Mouse (Mus musculus): ENCODE data around the gene Chd6.

The Chd6 gene

DNA sequence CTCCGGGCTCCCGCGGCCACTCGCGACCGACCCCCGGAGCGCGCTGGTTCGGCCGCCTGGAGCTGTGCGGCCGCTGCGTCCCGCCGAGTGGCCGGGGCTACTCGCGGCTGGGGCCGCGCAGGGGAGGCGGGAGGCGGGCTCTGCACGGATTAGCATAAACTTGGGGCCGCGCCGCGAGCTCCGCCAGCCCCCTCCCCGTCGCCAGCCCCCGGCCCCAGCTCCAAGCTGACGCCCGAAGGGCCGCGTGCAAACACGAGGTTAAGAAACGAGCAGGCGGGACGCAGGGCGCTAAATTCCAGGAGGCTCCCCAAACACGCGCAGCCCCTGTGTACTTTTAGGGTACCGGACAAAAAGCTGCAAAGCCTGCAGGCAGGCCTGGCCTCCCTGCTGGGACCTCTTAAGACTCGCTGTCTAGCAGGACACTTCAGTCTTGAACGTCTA lies 196.6 kb downstream of the Chd6 start, which contains the start of gene Emilin3:
Emilin3 (minus strand) TSS at position 98 of the 441 bp plus-strand sequence.
- Histone ChIP-seq H3K36me3 (ENCODE audit: control insufficient read depth, insufficient read depth, low read length, poor library complexity, severe bottlenecking) (no peaks in the 10 kb centered on the region), H3K27me3 (ENCODE audit: control insufficient read depth, insufficient read depth, low read length, poor library complexity, severe bottlenecking) (no peaks in the 10 kb centered on the region)
- DNase-seq (ENCODE audit: low read depth, low spot score) = no peak

DNA sequence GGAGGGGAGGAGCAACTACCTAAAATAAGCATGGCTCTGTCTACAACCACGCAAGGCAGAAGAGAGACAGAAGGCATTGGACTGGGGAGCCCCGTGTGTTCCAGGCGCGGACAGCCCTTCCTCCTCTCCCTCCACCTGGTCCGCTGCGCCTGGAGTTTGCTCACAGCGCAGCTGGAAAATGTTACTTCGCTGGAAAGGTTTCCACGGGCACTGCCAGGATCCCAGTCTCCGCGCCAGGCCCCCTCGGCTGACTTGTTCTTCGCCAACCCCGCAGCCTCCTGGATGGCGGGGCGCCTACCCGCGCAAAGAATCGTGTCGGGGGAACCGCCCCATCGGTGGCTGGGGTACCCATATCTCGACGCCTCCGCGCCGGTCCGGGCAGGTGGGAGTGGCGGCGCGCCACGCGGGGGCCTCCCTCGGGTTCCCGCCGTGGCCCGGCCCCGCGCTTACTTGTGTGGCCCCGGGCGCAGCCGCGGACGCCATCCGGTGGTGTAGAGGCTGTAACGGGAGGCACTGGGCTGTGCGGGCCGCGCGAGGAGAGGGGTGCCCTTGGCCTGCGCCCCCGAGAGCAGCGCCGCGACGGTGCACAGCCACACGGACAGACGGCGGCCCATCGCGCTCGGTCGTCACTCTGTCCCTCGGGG lies 197.2 kb downstream of the Chd6 start:
- DNase-seq (ENCODE audit: low read depth, low spot score) = no peak
- Histone ChIP-seq H3K36me3 (ENCODE audit: control insufficient read depth, insufficient read depth, low read length, poor library complexity, severe bottlenecking) (no peaks in the 10 kb centered on the region), H3K27me3 (ENCODE audit: control insufficient read depth, insufficient read depth, low read length, poor library complexity, severe bottlenecking) (no peaks in the 10 kb centered on the region)

DNA sequence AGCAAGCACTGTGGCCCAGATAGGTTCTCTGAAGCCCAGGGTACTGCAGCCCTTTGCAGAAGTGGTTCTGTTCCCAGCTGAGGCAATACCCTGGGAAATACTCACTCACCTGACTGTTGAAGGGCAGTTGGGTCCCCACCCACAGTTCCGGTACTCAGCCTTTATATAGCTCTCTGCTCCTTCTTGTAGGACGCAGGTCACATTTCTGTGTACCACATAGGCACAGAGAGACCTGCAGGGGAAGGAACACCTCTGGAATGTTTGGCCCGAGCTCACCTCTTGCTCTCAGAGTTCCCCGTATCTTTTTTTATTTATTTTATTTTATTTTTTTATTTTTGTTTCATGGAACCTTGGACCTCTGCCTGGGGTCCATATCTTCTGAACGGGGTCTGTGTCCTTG lies 198.2 kb downstream of the Chd6 start:
- Histone ChIP-seq H3K36me3 (ENCODE audit: control insufficient read depth, insufficient read depth, low read length, poor library complexity, severe bottlenecking) (no peaks in the 10 kb centered on the region), H3K27me3 (ENCODE audit: control insufficient read depth, insufficient read depth, low read length, poor library complexity, severe bottlenecking) (no peaks in the 10 kb centered on the region)
- DNase-seq (ENCODE audit: low read depth, low spot score) = no peak

DNA sequence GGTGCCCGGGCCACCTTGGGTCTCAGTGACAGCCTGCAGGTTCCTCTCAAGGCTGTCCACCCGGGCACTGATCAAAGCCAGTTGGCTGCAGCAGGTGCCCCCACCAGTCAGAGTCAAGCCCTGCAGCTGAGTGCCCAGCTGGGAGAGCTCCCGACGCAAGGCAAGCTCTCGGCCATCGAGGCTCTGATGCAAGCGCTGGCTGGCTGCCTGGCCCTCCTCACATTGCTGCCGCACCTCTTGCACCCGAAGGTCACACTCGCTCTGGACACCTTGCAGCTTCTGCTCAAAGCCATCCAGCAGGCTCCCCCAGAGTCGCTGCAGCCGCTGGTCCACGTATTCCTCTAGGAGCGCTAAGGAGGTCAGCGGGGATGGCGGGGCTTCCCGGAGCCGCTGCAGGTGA lies 200.3 kb downstream of the Chd6 start:
- Histone ChIP-seq H3K36me3 (ENCODE audit: control insufficient read depth, insufficient read depth, low read length, poor library complexity, severe bottlenecking) (no peaks in the 10 kb centered on the region), H3K27me3 (ENCODE audit: control insufficient read depth, insufficient read depth, low read length, poor library complexity, severe bottlenecking) (no peaks in the 10 kb centered on the region)
- no peak for DNase-seq (ENCODE audit: low read depth, low spot score)

DNA sequence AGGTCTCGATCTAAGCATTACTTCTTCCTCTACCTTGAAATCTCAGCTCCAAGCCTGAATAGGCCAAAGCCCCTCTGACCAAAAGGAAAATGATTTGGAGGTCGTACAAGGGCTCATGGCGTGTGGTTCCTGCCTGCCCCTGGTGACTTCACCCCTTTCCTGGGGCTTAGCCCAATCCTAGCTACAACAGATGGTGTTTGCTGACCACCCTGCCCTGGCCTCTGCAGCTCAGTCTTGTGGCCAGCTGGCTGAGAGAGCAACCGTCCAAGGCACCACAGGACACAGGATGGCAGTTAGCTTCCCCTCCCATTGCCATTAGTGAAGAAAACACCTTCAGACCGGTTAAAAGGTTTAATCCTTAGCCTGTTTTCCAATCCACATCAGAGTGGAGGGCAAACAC lies 202.8 kb downstream of the Chd6 start:
- H3K36me3 ChIP-seq (ENCODE audit: control insufficient read depth, insufficient read depth, low read length, poor library complexity, severe bottlenecking) = no peaks in the 10 kb centered on the region
- DNase-seq (ENCODE audit: low read depth, low spot score) = no peak
- H3K27me3 ChIP-seq (ENCODE audit: control insufficient read depth, insufficient read depth, low read length, poor library complexity, severe bottlenecking) = no peaks in the 10 kb centered on the region

DNA sequence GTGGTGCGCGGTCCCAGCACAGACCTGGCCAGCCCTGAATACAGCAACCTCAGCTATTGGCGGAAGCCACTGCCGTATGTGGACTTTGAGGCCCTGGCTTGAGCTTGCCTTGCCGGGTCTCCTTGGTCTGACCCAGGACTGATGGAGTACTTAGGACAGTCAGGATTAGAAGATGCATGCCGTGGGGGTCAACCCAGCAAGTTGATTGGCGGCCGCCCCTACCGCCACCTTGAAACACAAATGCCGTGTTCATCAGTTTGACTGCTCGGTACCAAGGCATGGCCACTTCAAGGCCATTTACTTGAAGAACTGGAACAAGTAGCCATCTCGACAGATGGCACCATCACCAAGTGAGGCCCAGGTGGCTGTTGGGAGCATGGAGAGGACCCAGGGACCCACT lies 203.6 kb downstream of the Chd6 start:
- Histone ChIP-seq H3K36me3 (ENCODE audit: control insufficient read depth, insufficient read depth, low read length, poor library complexity, severe bottlenecking) (no peaks in the 10 kb centered on the region), H3K27me3 (ENCODE audit: control insufficient read depth, insufficient read depth, low read length, poor library complexity, severe bottlenecking) (no peaks in the 10 kb centered on the region)
- no peak for DNase-seq (ENCODE audit: low read depth, low spot score)

DNA sequence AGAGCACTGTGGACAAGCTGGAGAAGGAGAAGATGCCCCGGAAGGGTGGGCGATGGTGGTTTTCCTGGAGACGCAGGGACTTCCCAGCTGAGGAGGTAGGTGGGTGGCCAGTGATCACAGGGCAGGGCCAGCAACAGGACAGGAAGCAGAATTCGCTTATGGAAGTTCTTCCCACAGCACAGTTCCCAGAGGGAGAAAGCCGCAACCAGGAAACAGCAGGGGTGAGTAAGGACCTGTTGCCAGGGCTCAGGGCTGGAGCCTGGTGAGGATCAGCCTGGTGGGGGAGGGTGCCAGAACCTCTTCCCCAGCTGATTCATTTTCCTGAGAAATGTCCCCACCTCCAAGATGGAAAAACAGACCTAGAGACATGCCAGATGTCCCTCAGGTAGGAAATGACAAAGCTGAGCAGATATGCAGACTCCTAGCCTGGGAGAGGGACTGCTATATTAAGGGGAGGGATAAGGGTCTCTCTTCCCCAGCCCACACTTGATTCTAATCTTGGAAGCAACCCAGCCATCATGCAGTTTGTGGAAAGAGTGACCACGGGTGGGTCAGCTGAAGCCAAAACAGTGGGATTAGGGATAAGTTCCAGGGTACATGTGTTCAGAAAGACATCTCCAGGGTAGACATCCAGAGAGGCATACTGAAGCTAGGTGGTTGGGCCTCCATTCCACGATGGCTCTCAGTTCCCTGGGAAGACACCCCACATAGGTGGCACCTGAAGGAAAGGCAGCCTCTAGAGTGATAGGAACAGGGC lies 207.0 kb downstream of the Chd6 start:
- H3K36me3 ChIP-seq (ENCODE audit: control insufficient read depth, insufficient read depth, low read length, poor library complexity, severe bottlenecking) = no peaks in the 10 kb centered on the region
- no peaks in the 10 kb centered on the region for H3K27me3 ChIP-seq (ENCODE audit: control insufficient read depth, insufficient read depth, low read length, poor library complexity, severe bottlenecking)
- DNase-seq (ENCODE audit: low read depth, low spot score) = no peak
